Mouse (Mus musculus): Measurements from ENCODE around the gene Olfr491. TPM values are rescaled to one million over a fixed set of nuclear protein-coding genes. Genes with fewer than 3 reads are reported as not detected.

Gene Olfr491
- not detected in 2 replicates for polyA plus RNA-seq (2014; fragmentation: Nextera tagmentation; extraction: Ambion mirVana)

- Histone ChIP-seq H3K4me3 (ENCODE audit: low read depth, low read length) (no peak within 1 kb of the TSS), H3K27ac (ENCODE audit: low read depth, low read length) (no peak within 1 kb of the TSS), H3K4me2 (ENCODE audit: low read depth) (no peak within 1 kb of the TSS), H3K4me1 (ENCODE audit: control insufficient read depth, insufficient read depth, low read length) (no peaks in the 10 kb centered on the region), H3K9me3 (ENCODE audit: control insufficient read depth, low read length) (no peaks in the 10 kb centered on the region), H3K27me3 (ENCODE audit: control insufficient read depth, insufficient read depth, low read length) (no peaks in the 10 kb centered on the region), H3K36me3 (ENCODE audit: control insufficient read depth, insufficient read depth, low read length) (no peaks in the 10 kb centered on the region), H3K9ac (ENCODE audit: low read length) (no peak within 1 kb of the TSS)
- 76% methylated on average over 1 of the region's 1 CpGs for WGBS
- DNase-seq (ENCODE audit: low spot score): no peak
- no peak for ATAC-seq (ENCODE audit: insufficient read depth, low FRiP score, low TSS enrichment)
These were observed at the start of gene Olfr491 for GRCm38 (mm10) chr7:108313151-108313550. Gene Olfr491, plus strand, starts transcription at chr7:108313451.

GRCm38 (mm10) chr7:108288834-108289233 is 24.4 kb upstream of the Olfr491 start, which contains the start of gene Olfr490:
Gene Olfr490, minus strand, starts transcription at chr7:108288934.
- Histone ChIP-seq H3K4me1 (ENCODE audit: control insufficient read depth, insufficient read depth, low read length) (no peaks in the 10 kb centered on the region), H3K4me3 (ENCODE audit: low read depth, low read length) (no peak within 1 kb of the TSS), H3K9me3 (ENCODE audit: control insufficient read depth, low read length) (no peaks in the 10 kb centered on the region), H3K9ac (ENCODE audit: low read length) (no peak within 1 kb of the TSS), H3K27me3 (ENCODE audit: control insufficient read depth, insufficient read depth, low read length) (no peaks in the 10 kb centered on the region), H3K4me2 (ENCODE audit: low read depth) (no peak within 1 kb of the TSS), H3K27ac (ENCODE audit: low read depth, low read length) (no peak within 1 kb of the TSS), H3K36me3 (ENCODE audit: control insufficient read depth, insufficient read depth, low read length) (no peaks in the 10 kb centered on the region)
- no peak for ATAC-seq (ENCODE audit: insufficient read depth, low FRiP score, low TSS enrichment)
- DNase-seq (ENCODE audit: low spot score): no peak

- DNase-seq (ENCODE audit: low spot score) (no peak), ATAC-seq (ENCODE audit: insufficient read depth, low FRiP score, low TSS enrichment) (no peak)
- Histone ChIP-seq H3K4me3 (ENCODE audit: low read depth, low read length) (no peak within 1 kb of the TSS), H3K27me3 (ENCODE audit: control insufficient read depth, insufficient read depth, low read length) (no peaks in the 10 kb centered on the region), H3K9me3 (ENCODE audit: control insufficient read depth, low read length) (no peaks in the 10 kb centered on the region), H3K9ac (ENCODE audit: low read length) (no peak within 1 kb of the TSS), H3K4me1 (ENCODE audit: control insufficient read depth, insufficient read depth, low read length) (no peaks in the 10 kb centered on the region), H3K36me3 (ENCODE audit: control insufficient read depth, insufficient read depth, low read length) (no peaks in the 10 kb centered on the region), H3K27ac (ENCODE audit: low read depth, low read length) (no peak within 1 kb of the TSS), H3K4me2 (ENCODE audit: low read depth) (no peak within 1 kb of the TSS)
- WGBS: 82% methylated on average over 2 of the region's 2 CpGs
These were observed 10.3 kb downstream of the Olfr491 start, which contains the start of gene Olfr492 for GRCm38 (mm10) chr7:108323574-108323973. Gene Olfr492, minus strand, starts transcription at chr7:108323674.

- Histone ChIP-seq H3K9ac (ENCODE audit: low read length) (no peak within 1 kb of the TSS), H3K36me3 (ENCODE audit: control insufficient read depth, insufficient read depth, low read length) (no peaks in the 10 kb centered on the region), H3K27ac (ENCODE audit: low read depth, low read length) (no peak within 1 kb of the TSS), H3K4me2 (ENCODE audit: low read depth) (no peak within 1 kb of the TSS), H3K9me3 (ENCODE audit: control insufficient read depth, low read length) (no peaks in the 10 kb centered on the region), H3K4me3 (ENCODE audit: low read depth, low read length) (no peak within 1 kb of the TSS), H3K27me3 (ENCODE audit: control insufficient read depth, insufficient read depth, low read length) (no peaks in the 10 kb centered on the region), H3K4me1 (ENCODE audit: control insufficient read depth, insufficient read depth, low read length) (no peaks in the 10 kb centered on the region)
- WGBS: 67% methylated on average over 1 of the region's 1 CpGs
- ATAC-seq (ENCODE audit: insufficient read depth, low FRiP score, low TSS enrichment): no peak
- DNase-seq (ENCODE audit: low spot score): no peak
These were observed 33.6 kb downstream of the Olfr491 start, which contains the start of gene Olfr493 for GRCm38 (mm10) chr7:108346879-108347278. Gene Olfr493, minus strand, starts transcription at chr7:108346979.

GRCm38 (mm10) chr7:108365035-108365434 is 51.8 kb downstream of the Olfr491 start, which contains the start of gene Olfr494:
Gene Olfr494, plus strand, starts transcription at chr7:108365335.
- H3K9ac ChIP-seq (ENCODE audit: low read length): no peak within 1 kb of the TSS
- H3K36me3 ChIP-seq (ENCODE audit: control insufficient read depth, insufficient read depth, low read length): no peaks in the 10 kb centered on the region
- no peak within 1 kb of the TSS for H3K27ac ChIP-seq (ENCODE audit: low read depth, low read length)
- ATAC-seq (ENCODE audit: insufficient read depth, low FRiP score, low TSS enrichment): no peak
- H3K27me3 ChIP-seq (ENCODE audit: control insufficient read depth, insufficient read depth, low read length): no peaks in the 10 kb centered on the region
- H3K9me3 ChIP-seq (ENCODE audit: control insufficient read depth, low read length): no peaks in the 10 kb centered on the region
- H3K4me1 ChIP-seq (ENCODE audit: control insufficient read depth, insufficient read depth, low read length): no peaks in the 10 kb centered on the region
- H3K4me3 ChIP-seq (ENCODE audit: low read depth, low read length): no peak within 1 kb of the TSS
- H3K4me2 ChIP-seq (ENCODE audit: low read depth): no peak within 1 kb of the TSS
- WGBS: 86% methylated on average over 3 of the region's 3 CpGs
- DNase-seq (ENCODE audit: low spot score): no peak

Other genes with a start within 250 kb of the Olfr491 start
- not detected in 2 replicates for gene Olfr480, start 246.1 kb upstream of the Olfr491 start, polyA plus RNA-seq (2014; fragmentation: Nextera tagmentation; extraction: Ambion mirVana)
- gene Olfr481, start 233.6 kb upstream of the Olfr491 start, polyA plus RNA-seq (2014; fragmentation: Nextera tagmentation; extraction: Ambion mirVana): not detected in 2 replicates
- gene Olfr482, start 215.9 kb upstream of the Olfr491 start, polyA plus RNA-seq (2014; fragmentation: Nextera tagmentation; extraction: Ambion mirVana): not detected in 2 replicates
- gene Olfr483, start 212.6 kb upstream of the Olfr491 start, polyA plus RNA-seq (2014; fragmentation: Nextera tagmentation; extraction: Ambion mirVana): not detected in 2 replicates
- not detected in 2 replicates for gene Olfr484, start 186.0 kb upstream of the Olfr491 start, polyA plus RNA-seq (2014; fragmentation: Nextera tagmentation; extraction: Ambion mirVana)
- gene Olfr485, start 153.6 kb upstream of the Olfr491 start, polyA plus RNA-seq (2014; fragmentation: Nextera tagmentation; extraction: Ambion mirVana): not detected in 2 replicates
- gene Olfr486, start 140.7 kb upstream of the Olfr491 start, polyA plus RNA-seq (2014; fragmentation: Nextera tagmentation; extraction: Ambion mirVana): not detected in 2 replicates
- gene Olfr487, start 98.8 kb upstream of the Olfr491 start, polyA plus RNA-seq (2014; fragmentation: Nextera tagmentation; extraction: Ambion mirVana): not detected in 2 replicates
- gene Olfr488, start 55.1 kb upstream of the Olfr491 start, polyA plus RNA-seq (2014; fragmentation: Nextera tagmentation; extraction: Ambion mirVana): not detected in 2 replicates
- gene Olfr490, start 24.5 kb upstream of the Olfr491 start, polyA plus RNA-seq (2014; fragmentation: Nextera tagmentation; extraction: Ambion mirVana): not detected in 2 replicates
- gene Olfr492, start 10.2 kb downstream of the Olfr491 start, polyA plus RNA-seq (2014; fragmentation: Nextera tagmentation; extraction: Ambion mirVana): not detected in 2 replicates
- not detected in 2 replicates for gene Olfr493, start 33.5 kb downstream of the Olfr491 start, polyA plus RNA-seq (2014; fragmentation: Nextera tagmentation; extraction: Ambion mirVana)
- gene Olfr494, start 51.9 kb downstream of the Olfr491 start, polyA plus RNA-seq (2014; fragmentation: Nextera tagmentation; extraction: Ambion mirVana): not detected in 2 replicates
- gene Olfr495, start 79.7 kb downstream of the Olfr491 start, polyA plus RNA-seq (2014; fragmentation: Nextera tagmentation; extraction: Ambion mirVana): not detected in 2 replicates
- not detected in 2 replicates for gene Olfr497, start 107.0 kb downstream of the Olfr491 start, polyA plus RNA-seq (2014; fragmentation: Nextera tagmentation; extraction: Ambion mirVana)
- not detected in 2 replicates for gene Olfr498, start 151.9 kb downstream of the Olfr491 start, polyA plus RNA-seq (2014; fragmentation: Nextera tagmentation; extraction: Ambion mirVana)
- not detected in 2 replicates for gene Olfr502, start 211.6 kb downstream of the Olfr491 start, polyA plus RNA-seq (2014; fragmentation: Nextera tagmentation; extraction: Ambion mirVana)
- not detected in 2 replicates for gene Olfr503, start 231.1 kb downstream of the Olfr491 start, polyA plus RNA-seq (2014; fragmentation: Nextera tagmentation; extraction: Ambion mirVana)

All from neural tube, embryonic 11.5 days (tissue).